Mouse (Mus musculus): ENCODE data around the gene Col4a6. TPM values are rescaled to one million over a fixed set of nuclear protein-coding genes. Genes with fewer than 3 reads are reported as not detected.

The Col4a6 gene
- polyA plus RNA-seq, 1 experiment = not detected

DNA sequence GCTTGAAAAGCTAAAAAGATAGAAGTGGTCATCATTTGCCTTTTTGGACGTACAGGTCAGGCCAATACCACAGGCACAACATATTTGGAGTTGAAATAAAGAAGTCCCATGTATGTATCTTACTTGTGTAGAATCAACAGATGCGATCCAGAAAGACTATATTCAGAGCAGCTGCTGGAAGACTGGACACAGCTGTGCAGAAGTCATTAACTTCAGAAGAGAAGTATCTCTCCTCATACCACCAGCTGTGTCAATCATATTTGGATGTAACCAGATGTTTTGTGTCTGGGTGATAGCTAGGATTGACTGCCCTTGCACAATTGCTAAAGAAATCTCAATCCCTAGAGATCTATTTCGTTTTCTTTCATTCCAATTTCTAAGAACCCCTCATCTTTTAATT lies 77.6 kb downstream of the Col4a6 start:
- Histone ChIP-seq H3K27ac (ENCODE audit: insufficient read depth, low read depth, low read length) (no peak overlapping the region), H3K4me3 (ENCODE audit: insufficient read depth, low read depth, low read length) (no peak overlapping the region), H3K4me1 (ENCODE audit: control insufficient read depth, insufficient read depth, low read length) (no peaks in the 10 kb centered on the region)
- TF ChIP-seq POLR2A (IDR thresholded peaks at IDR 0.05; ENCODE audit: insufficient read depth, low read depth, low read length) (no peak), CTCF (IDR thresholded peaks at IDR 0.05; ENCODE audit: insufficient read depth, low read depth, low read length) (no peak)
- WGBS = 82% methylated on average over 3 of the region's 3 CpGs

DNA sequence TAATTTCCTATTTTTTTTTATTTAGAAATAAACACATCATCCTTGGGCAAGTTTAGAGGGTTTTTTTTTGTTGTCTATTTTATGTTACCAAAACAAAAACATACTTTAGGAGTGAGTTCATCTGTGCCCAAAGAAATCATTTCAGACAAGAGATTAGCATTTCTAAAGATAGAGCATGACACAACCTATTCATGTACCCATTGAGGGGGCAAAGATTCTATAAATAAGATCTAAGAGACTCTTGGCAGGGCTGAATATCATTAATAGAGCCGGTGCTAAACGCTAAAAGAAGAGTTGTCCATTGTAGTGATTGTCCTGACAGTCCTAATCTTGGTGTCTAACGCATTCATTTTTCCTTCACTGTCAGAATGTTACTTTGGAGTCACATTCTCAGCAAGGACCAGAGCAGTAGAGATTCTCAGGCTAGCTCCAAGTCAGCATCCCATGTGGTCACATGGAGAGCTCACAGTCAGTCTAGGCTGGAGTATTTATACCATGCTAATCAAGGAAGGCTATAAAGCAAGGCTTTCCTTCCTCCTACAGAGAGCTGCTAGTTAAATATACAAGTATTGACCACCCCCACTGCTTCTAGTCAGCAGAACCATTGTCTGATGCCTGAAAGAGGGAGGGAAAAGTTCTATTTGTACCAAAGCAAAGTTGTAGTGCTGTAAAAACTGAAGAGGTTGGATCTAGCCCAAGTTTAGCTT lies 88.3 kb downstream of the Col4a6 start:
- H3K4me3 ChIP-seq (ENCODE audit: insufficient read depth, low read depth, low read length) = no peak overlapping the region
- TF ChIP-seq POLR2A (IDR thresholded peaks at IDR 0.05; ENCODE audit: insufficient read depth, low read depth, low read length) (no peak), CTCF (IDR thresholded peaks at IDR 0.05; ENCODE audit: insufficient read depth, low read depth, low read length) (no peak)
- no peaks in the 10 kb centered on the region for H3K4me1 ChIP-seq (ENCODE audit: control insufficient read depth, insufficient read depth, low read length)
- WGBS = 44% methylated on average over 3 of the region's 3 CpGs
- no peak overlapping the region for H3K27ac ChIP-seq (ENCODE audit: insufficient read depth, low read depth, low read length)

DNA sequence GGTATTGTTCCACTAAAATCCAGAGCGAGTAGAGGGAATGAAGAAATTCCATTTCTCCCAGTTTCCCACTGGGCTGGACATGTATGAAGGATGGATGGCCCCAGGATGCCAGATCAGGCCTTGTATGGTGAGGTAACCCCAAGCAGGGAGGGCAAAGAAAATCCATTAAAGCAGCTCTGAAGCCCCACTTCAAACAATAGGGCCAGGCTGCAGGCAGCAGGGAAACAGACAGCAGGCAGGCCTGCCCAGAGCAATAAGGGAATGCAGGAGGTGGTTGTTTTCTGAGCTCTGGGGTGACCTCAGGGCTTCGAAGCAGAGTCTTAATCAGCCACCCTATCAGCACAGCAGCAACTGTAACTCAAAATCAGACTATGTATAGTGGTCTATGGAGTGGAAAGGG lies 89.2 kb downstream of the Col4a6 start:
- WGBS = 74% methylated on average over 2 of the region's 2 CpGs
- Histone ChIP-seq H3K4me3 (ENCODE audit: insufficient read depth, low read depth, low read length) (no peak overlapping the region), H3K27ac (ENCODE audit: insufficient read depth, low read depth, low read length) (no peak overlapping the region), H3K4me1 (ENCODE audit: control insufficient read depth, insufficient read depth, low read length) (no peaks in the 10 kb centered on the region)
- TF ChIP-seq POLR2A (IDR thresholded peaks at IDR 0.05; ENCODE audit: insufficient read depth, low read depth, low read length) (no peak), CTCF (IDR thresholded peaks at IDR 0.05; ENCODE audit: insufficient read depth, low read depth, low read length) (no peak)

DNA sequence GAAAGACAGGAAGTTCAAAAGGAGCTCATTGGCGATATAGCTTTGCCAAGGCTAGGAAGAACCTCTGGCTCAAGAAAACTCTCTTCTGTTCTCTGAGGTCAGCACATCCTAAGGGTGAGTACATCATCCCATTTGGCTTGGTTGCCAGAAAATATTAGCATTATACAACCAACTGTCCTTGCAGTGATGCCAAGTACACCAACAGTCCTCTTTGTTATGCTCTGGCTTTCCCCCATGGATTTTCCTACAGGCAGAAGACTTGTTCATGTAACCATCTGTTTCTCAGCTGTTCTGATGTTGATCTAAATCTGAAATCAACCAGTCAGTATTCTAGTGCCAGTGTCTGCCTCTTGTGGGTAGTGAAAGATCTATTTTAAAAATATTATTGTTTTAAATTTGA lies 103.6 kb downstream of the Col4a6 start:
- 93% methylated on average over 1 of the region's 1 CpGs for WGBS
- no peak for TF ChIP-seq CTCF (IDR thresholded peaks at IDR 0.05; ENCODE audit: insufficient read depth, low read depth, low read length)
- Histone ChIP-seq H3K27ac (ENCODE audit: insufficient read depth, low read depth, low read length) (no peak overlapping the region), H3K4me1 (ENCODE audit: control insufficient read depth, insufficient read depth, low read length) (no peaks in the 10 kb centered on the region), H3K4me3 (ENCODE audit: insufficient read depth, low read depth, low read length) (no peak overlapping the region)

DNA sequence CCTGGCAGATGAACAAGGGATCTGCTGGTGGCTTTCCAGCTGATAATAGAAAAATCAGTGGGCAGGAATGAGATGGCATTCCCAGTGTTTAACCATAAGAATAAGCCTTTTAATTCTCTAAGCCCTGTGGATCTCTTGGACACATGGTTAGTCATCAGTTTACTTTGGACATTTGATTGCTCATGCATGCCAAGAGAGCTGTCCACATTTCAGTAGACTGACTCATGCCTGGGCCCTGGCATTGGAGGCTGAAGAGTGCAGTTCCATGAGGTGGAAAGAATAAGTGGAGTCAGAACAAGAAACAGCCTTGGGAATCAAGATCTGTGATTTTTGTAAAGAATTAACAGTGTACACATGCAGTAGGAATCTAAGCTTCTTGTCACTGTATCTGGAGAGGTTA lies 110.5 kb downstream of the Col4a6 start:
- H3K27ac ChIP-seq (ENCODE audit: insufficient read depth, low read depth, low read length) = no peak overlapping the region
- H3K4me3 ChIP-seq (ENCODE audit: insufficient read depth, low read depth, low read length) = no peak overlapping the region
- H3K4me1 ChIP-seq (ENCODE audit: control insufficient read depth, insufficient read depth, low read length) = no peaks in the 10 kb centered on the region
- no peak for TF ChIP-seq CTCF (IDR thresholded peaks at IDR 0.05; ENCODE audit: insufficient read depth, low read depth, low read length)
- TF ChIP-seq POLR2A (IDR thresholded peaks at IDR 0.05; ENCODE audit: insufficient read depth, low read depth, low read length) = no peak

DNA sequence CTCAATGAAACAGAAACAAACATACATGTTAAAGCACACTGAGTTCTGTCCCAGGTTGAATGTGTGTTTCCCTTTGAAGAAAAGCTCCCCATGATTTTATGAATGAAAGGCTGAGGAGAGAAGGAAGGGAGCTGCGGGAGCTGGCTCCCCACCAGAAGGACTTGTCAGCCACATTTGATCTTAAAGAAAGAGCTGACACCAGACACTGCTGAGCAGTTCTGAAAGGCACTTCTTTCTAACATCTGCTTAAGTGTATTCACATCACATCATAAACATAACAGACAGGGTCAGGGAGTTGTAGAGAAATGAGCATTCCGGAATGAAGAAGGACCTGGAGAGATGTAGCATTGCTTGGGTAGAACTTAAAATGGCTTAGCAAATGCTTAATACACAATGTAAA lies 132.5 kb downstream of the Col4a6 start:
- Histone ChIP-seq H3K4me3 (ENCODE audit: insufficient read depth, low read depth, low read length) (no peak overlapping the region), H3K4me1 (ENCODE audit: control insufficient read depth, insufficient read depth, low read length) (no peaks in the 10 kb centered on the region), H3K27ac (ENCODE audit: insufficient read depth, low read depth, low read length) (no peak overlapping the region)
- WGBS = 69% methylated on average over 2 of the region's 2 CpGs
- TF ChIP-seq CTCF (IDR thresholded peaks at IDR 0.05; ENCODE audit: insufficient read depth, low read depth, low read length) (no peak), POLR2A (IDR thresholded peaks at IDR 0.05; ENCODE audit: insufficient read depth, low read depth, low read length) (no peak)

DNA sequence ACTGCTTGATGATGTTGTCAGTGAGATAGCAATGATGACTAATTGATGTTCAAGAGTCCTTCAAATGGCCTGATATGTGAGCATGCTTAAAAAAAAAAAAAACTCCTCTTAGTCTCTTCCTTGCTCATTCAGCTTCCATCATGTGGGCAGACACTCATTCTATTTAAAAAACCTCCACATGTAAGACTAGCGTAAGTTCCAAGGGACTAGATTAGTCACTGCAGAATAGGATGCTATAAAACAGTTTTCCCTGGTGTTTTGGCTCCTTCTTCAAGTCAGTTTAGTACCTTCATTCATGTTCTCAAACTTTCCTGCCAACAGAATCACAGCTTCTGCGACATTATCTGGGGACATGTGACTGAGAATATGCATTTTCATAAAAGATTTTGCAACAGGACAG lies 145.8 kb downstream of the Col4a6 start:
- H3K4me3 ChIP-seq (ENCODE audit: insufficient read depth, low read depth, low read length) = no peak overlapping the region
- TF ChIP-seq CTCF (IDR thresholded peaks at IDR 0.05; ENCODE audit: insufficient read depth, low read depth, low read length) = no peak
- TF ChIP-seq POLR2A (IDR thresholded peaks at IDR 0.05; ENCODE audit: insufficient read depth, low read depth, low read length) = no peak
- 77% methylated on average over 2 of the region's 2 CpGs for WGBS
- H3K27ac ChIP-seq (ENCODE audit: insufficient read depth, low read depth, low read length) = no peak overlapping the region
- no peaks in the 10 kb centered on the region for H3K4me1 ChIP-seq (ENCODE audit: control insufficient read depth, insufficient read depth, low read length)

DNA sequence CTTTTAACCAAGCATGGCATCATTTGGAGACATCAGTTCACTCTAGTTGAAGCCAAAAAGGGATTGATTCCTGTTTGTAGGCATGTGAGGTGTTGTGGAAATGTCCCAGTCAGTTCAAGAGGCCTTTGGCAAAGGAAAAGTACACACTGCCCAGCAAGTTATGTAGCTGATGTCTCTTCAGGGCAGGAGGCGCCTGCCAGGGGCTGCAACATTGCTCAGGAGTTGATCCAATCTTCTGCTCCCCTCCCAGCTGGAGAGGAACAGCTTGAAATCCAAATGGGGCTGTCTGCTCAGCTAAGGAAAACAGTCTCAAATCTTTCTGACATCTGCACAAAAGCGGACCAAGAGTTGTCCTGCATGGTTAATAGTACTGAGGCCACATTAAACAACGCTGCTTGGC lies 149.7 kb downstream of the Col4a6 start:
- 60% methylated on average over 3 of the region's 3 CpGs for WGBS
- no peaks in the 10 kb centered on the region for H3K4me1 ChIP-seq (ENCODE audit: control insufficient read depth, insufficient read depth, low read length)
- no peak overlapping the region for H3K27ac ChIP-seq (ENCODE audit: insufficient read depth, low read depth, low read length)
- no peak overlapping the region for H3K4me3 ChIP-seq (ENCODE audit: insufficient read depth, low read depth, low read length)
- TF ChIP-seq CTCF (IDR thresholded peaks at IDR 0.05; ENCODE audit: insufficient read depth, low read depth, low read length) (no peak), POLR2A (IDR thresholded peaks at IDR 0.05; ENCODE audit: insufficient read depth, low read depth, low read length) (no peak)

DNA sequence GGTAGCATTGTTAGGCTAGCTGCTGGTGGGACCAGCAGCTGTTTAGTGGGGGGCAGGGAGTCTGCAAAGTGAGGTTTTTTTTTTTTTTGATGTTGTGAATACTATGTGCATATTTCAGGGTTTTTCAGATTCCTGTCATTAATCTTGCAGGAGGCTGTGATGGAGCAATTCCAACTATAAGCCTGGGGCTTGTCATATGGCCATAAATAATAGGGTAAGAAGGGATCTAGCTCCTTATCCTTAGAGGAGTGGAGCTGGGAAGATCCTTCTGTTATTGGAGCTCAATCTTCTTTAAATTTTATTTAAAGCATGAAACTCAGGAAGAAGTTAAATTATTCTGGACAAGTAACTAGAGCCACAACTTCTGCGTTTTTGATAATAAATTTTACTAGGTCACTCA lies 157.7 kb downstream of the Col4a6 start:
- 90% methylated on average over 1 of the region's 1 CpGs for WGBS
- Histone ChIP-seq H3K27ac (ENCODE audit: insufficient read depth, low read depth, low read length) (no peak overlapping the region), H3K4me1 (ENCODE audit: control insufficient read depth, insufficient read depth, low read length) (no peaks in the 10 kb centered on the region), H3K4me3 (ENCODE audit: insufficient read depth, low read depth, low read length) (no peak overlapping the region)
- TF ChIP-seq POLR2A (IDR thresholded peaks at IDR 0.05; ENCODE audit: insufficient read depth, low read depth, low read length) (no peak), CTCF (IDR thresholded peaks at IDR 0.05; ENCODE audit: insufficient read depth, low read depth, low read length) (no peak)

DNA sequence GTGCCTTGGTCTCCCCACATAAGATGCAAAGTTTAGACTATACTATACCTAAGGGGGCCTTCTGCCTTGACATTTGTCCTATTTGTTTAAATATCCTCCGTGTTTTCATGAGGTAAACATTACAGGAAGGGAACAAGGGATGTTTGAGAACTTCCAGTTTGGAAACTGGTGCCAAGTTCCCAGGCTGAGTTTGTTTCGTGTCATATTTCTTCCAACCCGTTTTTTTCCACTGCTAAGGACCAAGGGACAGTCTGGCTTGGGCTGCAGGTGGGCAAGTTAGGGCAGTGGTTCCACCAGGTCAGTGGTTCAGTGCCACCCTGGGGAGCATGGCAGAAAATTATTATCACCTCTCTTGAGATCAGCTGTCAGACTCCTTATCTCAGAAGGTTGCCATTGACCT lies 158.1 kb downstream of the Col4a6 start:
- TF ChIP-seq CTCF (IDR thresholded peaks at IDR 0.05; ENCODE audit: insufficient read depth, low read depth, low read length) (no peak), POLR2A (IDR thresholded peaks at IDR 0.05; ENCODE audit: insufficient read depth, low read depth, low read length) (no peak)
- Histone ChIP-seq H3K4me1 (ENCODE audit: control insufficient read depth, insufficient read depth, low read length) (no peaks in the 10 kb centered on the region), H3K27ac (ENCODE audit: insufficient read depth, low read depth, low read length) (no peak overlapping the region), H3K4me3 (ENCODE audit: insufficient read depth, low read depth, low read length) (no peak overlapping the region)
- WGBS = 56% methylated on average over 3 of the region's 3 CpGs

Measured in olfactory bulb, adult 2 months (tissue).